Mouse (Mus musculus): ENCODE data around the gene Shc3. TPM values are rescaled to one million over a fixed set of nuclear protein-coding genes. Genes with fewer than 3 reads are reported as not detected.

Shc3 gene
- total and polyA plus RNA-seq, 3 experiments: not detected

GRCm38 (mm10) chr13:51600169-51600568, 30.9 kb upstream of the Shc3 start:
- H3K4me1 ChIP-seq (ENCODE audit: control insufficient read depth in 1 of 2, insufficient read depth in 2 of 2, low read length in 2 of 2): no peaks in the 10 kb centered on the region
- no peak for DNase-seq (ENCODE audit: low read depth, low spot score)
- no peaks in the 10 kb centered on the region for H3K36me3 ChIP-seq (ENCODE audit: control insufficient read depth in 1 of 2, insufficient read depth in 2 of 2, low read length in 2 of 2)
- H3K4me3 ChIP-seq (ENCODE audit: control insufficient read depth in 1 of 2, insufficient read depth in 1 of 2, low read depth in 2 of 2, low read length in 2 of 2): no peak overlapping the region
- H3K9me3 ChIP-seq (replicated peaks; ENCODE audit: insufficient read depth, low read length): no peaks in the 10 kb centered on the region
- no peak overlapping the region for H3K9ac ChIP-seq (ENCODE audit: control insufficient read depth, low read depth, low read length, poor library complexity, severe bottlenecking)
- TF ChIP-seq MAZ (IDR thresholded peaks at IDR 0.05; ENCODE audit: low read depth, low read length) (no peak), GABPA (IDR thresholded peaks at IDR 0.05; ENCODE audit: low read depth, low read length) (no peak), MAFK (IDR thresholded peaks at IDR 0.05; ENCODE audit: borderline replicate concordance, low read depth, low read length) (no peak), SMC3 (IDR thresholded peaks at IDR 0.05; ENCODE audit: low read depth, low read length) (no peak), RAD21 (IDR thresholded peaks at IDR 0.05; ENCODE audit: low read depth, low read length) (no peak), ETS1 (IDR thresholded peaks at IDR 0.05; ENCODE audit: low read depth, low read length) (no peak), TAL1 (IDR thresholded peaks at IDR 0.05; ENCODE audit: low read length) (no peak), UBTF (IDR thresholded peaks at IDR 0.05; ENCODE audit: borderline replicate concordance, insufficient read depth, low read depth, low read length) (no peak), NRF1 (IDR thresholded peaks at IDR 0.05; ENCODE audit: insufficient read depth, low read depth, low read length, poor library complexity, severe bottlenecking) (no peak), MAX (IDR thresholded peaks at IDR 0.05; ENCODE audit: low read length) (no peak), ELF1 (IDR thresholded peaks at IDR 0.05; ENCODE audit: low read depth, low read length) (no peak)
- H3K27me3 ChIP-seq (ENCODE audit: control insufficient read depth in 1 of 2, insufficient read depth in 2 of 2, low read length in 2 of 2): no peaks in the 10 kb centered on the region
- H3K27ac ChIP-seq (ENCODE audit: control insufficient read depth, low read depth, low read length): no peak overlapping the region
- H3K79me2 ChIP-seq (ENCODE audit: control insufficient read depth, insufficient read depth, low read length, poor library complexity): no peaks in the 10 kb centered on the region

DNA sequence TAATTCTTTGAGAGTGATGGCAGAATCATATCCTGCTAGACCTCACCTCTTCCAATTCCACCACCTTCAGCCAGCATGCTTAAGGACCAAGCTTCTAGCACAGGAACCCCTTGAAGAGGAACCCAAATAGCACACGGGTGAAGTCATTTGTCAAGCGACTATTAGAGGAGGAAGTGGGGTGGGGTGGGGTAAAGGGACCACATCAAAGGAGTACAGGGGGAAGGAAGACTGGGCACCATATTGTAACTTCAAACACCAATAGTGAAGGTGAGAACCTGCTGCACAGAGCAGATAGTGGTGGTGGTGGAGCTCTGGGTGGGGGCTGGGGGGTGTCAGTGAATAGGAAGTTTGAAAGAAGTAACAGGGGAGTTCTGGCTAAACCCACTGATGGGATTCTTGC, 28.8 kb upstream of the Shc3 start:
- DNase-seq (ENCODE audit: low read depth, low spot score): no peak
- no peaks in the 10 kb centered on the region for H3K9me3 ChIP-seq (replicated peaks; ENCODE audit: insufficient read depth, low read length)
- no peak for TF ChIP-seq GABPA (IDR thresholded peaks at IDR 0.05; ENCODE audit: low read depth, low read length)
- TF ChIP-seq TAL1 (IDR thresholded peaks at IDR 0.05; ENCODE audit: low read length): no peak
- no peak for TF ChIP-seq JUND (IDR thresholded peaks at IDR 0.05; ENCODE audit: low read depth, low read length)
- TF ChIP-seq RCOR1 (IDR thresholded peaks at IDR 0.05; ENCODE audit: low read depth, low read length): no peak
- no peak for TF ChIP-seq MYC (IDR thresholded peaks at IDR 0.05; ENCODE audit: low read depth, low read length)
- no peak for TF ChIP-seq CTCF (IDR thresholded peaks at IDR 0.05 in 2 of 3, conservative IDR thresholded peaks at IDR 0.05 in 1 of 3; ENCODE audit: control insufficient read depth in 1 of 3, insufficient read depth in 1 of 3, low read depth in 2 of 3, low read length in 3 of 3, poor library complexity in 1 of 3, severe bottlenecking in 1 of 3)
- no peak for TF ChIP-seq POLR2AphosphoS5 (IDR thresholded peaks at IDR 0.05; ENCODE audit: borderline replicate concordance, low read depth, low read length)
- TF ChIP-seq KAT2A (conservative IDR thresholded peaks at IDR 0.05; ENCODE audit: low read depth, low read length): no peak
- no peak for TF ChIP-seq CHD1 (IDR thresholded peaks at IDR 0.05; ENCODE audit: low read depth, low read length)
- no peak for TF ChIP-seq POLR2AphosphoS2 (IDR thresholded peaks at IDR 0.05; ENCODE audit: low read length)
- no peak for TF ChIP-seq BHLHE40 (IDR thresholded peaks at IDR 0.05; ENCODE audit: borderline replicate concordance, low read depth, low read length)
- no peak for TF ChIP-seq E2F4 (IDR thresholded peaks at IDR 0.05; ENCODE audit: borderline replicate concordance, low read depth, low read length)
- TF ChIP-seq MEF2A (IDR thresholded peaks at IDR 0.05; ENCODE audit: extremely low read depth, insufficient replicate concordance, low read depth, low read length, poor library complexity, severe bottlenecking): no peak
- no peak for TF ChIP-seq CHD2 (IDR thresholded peaks at IDR 0.05; ENCODE audit: low read length)
- no peak for TF ChIP-seq ZC3H11A (IDR thresholded peaks at IDR 0.05; ENCODE audit: low read depth, low read length)
- TF ChIP-seq ZKSCAN1 (IDR thresholded peaks at IDR 0.05; ENCODE audit: low read depth, low read length): no peak
- H3K4me3 ChIP-seq (ENCODE audit: control insufficient read depth in 1 of 2, insufficient read depth in 1 of 2, low read depth in 2 of 2, low read length in 2 of 2): no peak overlapping the region
- no peak overlapping the region for H3K9ac ChIP-seq (ENCODE audit: control insufficient read depth, low read depth, low read length, poor library complexity, severe bottlenecking)
- no peaks in the 10 kb centered on the region for H3K4me1 ChIP-seq (ENCODE audit: control insufficient read depth in 1 of 2, insufficient read depth in 2 of 2, low read length in 2 of 2)
- H3K27me3 ChIP-seq (ENCODE audit: control insufficient read depth in 1 of 2, insufficient read depth in 2 of 2, low read length in 2 of 2): no peaks in the 10 kb centered on the region
- H3K36me3 ChIP-seq (ENCODE audit: control insufficient read depth in 1 of 2, insufficient read depth in 2 of 2, low read length in 2 of 2): no peaks in the 10 kb centered on the region
- no peak overlapping the region for H3K27ac ChIP-seq (ENCODE audit: control insufficient read depth, low read depth, low read length)
- H3K79me2 ChIP-seq (ENCODE audit: control insufficient read depth, insufficient read depth, low read length, poor library complexity): no peaks in the 10 kb centered on the region
